Mouse (Mus musculus) neural tube, postnatal 0 days (tissue): ENCODE measurements around the gene Atp9a. TPM values are rescaled to one million over a fixed set of nuclear protein-coding genes. Genes with fewer than 3 reads are reported as not detected.
A peak's percentile ranks its signal among the peaks of the same experiment; 100 is the strongest.

Experiments used
- microRNA-seq: library from miRNA; unstranded; fragments of <30 nt; microRNA quantifications from one replicate; pipeline ENCODE4, GENCODE M21; 2016
- polyA plus RNA-seq: library from polyadenylated mRNA; unstranded; fragments of >200 nt; fragmentation: Nextera tagmentation; extraction: Ambion mirVana; gene quantifications from 2 replicates; pipeline ENCODE4 v1.2.1, GENCODE M21; 2015

The Atp9a gene
- polyA plus RNA-seq, result 182 and 206 TPM in 2 replicates

DNA sequence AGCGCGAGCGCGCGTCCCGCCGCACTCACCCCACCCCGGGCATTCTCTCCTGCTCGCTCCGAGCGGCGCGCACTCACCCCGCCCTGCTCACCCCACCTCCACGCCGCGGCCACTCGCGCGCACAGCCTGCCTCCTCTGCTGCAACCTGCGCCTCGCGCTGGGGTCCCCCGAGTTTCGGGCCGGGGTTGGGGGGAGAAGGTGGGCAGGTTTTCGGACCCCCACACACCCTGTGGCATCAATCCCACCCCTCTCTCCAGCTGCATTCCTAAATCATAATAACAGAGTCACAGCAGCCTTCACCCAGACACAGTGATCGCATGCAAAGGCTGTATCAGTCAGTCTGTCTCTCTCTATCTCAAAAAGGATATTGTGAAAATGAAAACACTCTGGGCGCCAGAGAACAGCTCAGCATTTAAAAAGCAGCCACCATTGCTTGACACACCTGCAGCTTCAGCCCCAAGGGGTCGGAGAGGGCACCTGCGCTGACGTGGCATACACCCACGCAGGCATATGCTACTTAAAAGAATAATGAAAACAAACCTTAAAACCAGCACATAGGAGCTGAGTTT is at the start of gene Atp9a:
Gene Atp9a, minus strand, starts transcription at position 351 of the 569 bp plus-strand sequence.

GRCm38 (mm10) chr2:168767582-168767981 is 25.4 kb upstream of the Atp9a start, which contains the start of gene Sall4:
Sall4 (minus strand) TSS chr2:168767943.

DNA sequence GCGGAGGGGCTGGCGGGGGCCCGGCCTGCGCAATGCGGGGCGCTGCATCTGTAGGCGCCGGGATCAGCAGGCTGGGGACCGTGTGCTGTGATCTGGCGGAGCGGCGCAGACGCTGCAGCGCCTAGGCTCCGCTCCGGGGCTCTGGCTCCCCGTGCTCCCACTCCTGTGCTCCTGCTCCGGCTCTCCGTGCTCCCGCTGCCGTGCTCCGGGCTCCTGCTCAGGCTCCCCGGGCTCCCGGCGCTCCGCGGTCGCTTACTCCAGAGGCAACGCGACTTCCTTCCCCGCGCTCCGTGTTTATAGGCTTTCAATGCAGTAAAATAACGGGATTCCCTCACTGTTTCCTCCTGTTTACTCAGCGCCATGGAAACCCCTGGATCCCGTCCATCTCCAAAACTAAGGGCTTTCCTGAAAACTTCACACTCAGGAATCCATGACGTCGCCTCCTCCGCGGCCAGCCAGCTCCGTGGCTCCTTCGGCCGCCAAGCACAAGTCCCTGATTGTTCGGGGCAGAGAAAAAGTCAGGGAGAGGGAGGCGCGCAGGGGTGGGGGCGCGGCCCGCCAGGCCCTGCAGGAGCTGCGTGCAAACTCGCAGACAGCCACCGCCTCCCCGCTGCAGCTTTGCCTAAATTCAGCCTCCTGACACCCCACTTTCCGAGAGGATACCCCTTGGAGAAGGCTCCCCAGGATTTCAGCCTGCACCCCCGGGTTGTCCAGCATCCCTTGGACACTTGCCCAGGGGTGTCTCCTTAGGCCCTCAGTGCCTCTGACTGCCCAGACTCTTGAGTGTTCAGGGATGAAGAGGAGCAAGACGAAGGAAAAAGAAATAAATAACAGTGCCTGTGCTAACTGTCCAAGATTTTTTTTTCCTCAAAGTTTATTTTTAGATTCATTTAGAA is 140.5 kb downstream of the Atp9a start, which contains the start of gene Nfatc2:
Gene Nfatc2, minus strand, starts transcription at position 167 of the 896 bp plus-strand sequence.

Small RNAs within 50 kb of the gene (microRNA-seq; reads per million reads assigned to microRNA genes)
- 3.5 reads per million, percentile 3 among the genes with 10 or more reads in this experiment for gene Mir7004

Other genes starting within 250 kb of the Atp9a start
- gene Nfatc2, start 140.8 kb downstream of the Atp9a start, polyA plus RNA-seq, result 9.9 and 10.5 TPM in 2 replicates
- 0.33 and 0.45 TPM in 2 replicates for gene Sall4, start 25.5 kb upstream of the Atp9a start, polyA plus RNA-seq
- 19.6 and 20.5 TPM in 2 replicates for gene Zfp64, start 213.2 kb upstream of the Atp9a start, polyA plus RNA-seq